8 mouse cellular contexts compared by ENCODE assay signal in genomic region chr1:87153776-87154500, GRCm38 (mm10). TPM values are rescaled to one million over a fixed set of nuclear protein-coding genes. Genes with fewer than 3 reads are reported as not detected.
DNase-seq lines count a peak whose midpoint lies in the region; ATAC-seq and TF ChIP-seq lines count a peak whose summit lies in the region.

No protein-coding gene starts in this region.

- no peak overlapping the region for H3K9ac ChIP-seq in heart, embryonic 14.5 days (ENCODE audit: low read length)
- peak overlapping the region; percentile 54 for H3K9ac ChIP-seq in ES-E14 (ENCODE audit: insufficient read depth, low read depth, low read length, poor library complexity, severe bottlenecking)
- no peak overlapping the region for H3K9ac ChIP-seq in midbrain, embryonic 11.5 days (ENCODE audit: low read length)

- no peak for ATAC-seq in heart, embryonic 14.5 days (ENCODE audit: insufficient number of reproducible peaks, insufficient read depth, low FRiP score, low read depth)
- no peak for ATAC-seq in midbrain, embryonic 11.5 days (ENCODE audit: low FRiP score)
- ATAC-seq in megakaryocyte progenitor cell, adult 5-6 weeks (replicated peaks; ENCODE audit: poor library complexity): no peak; the same call in 1 of the 2 replicates

- no peaks in the 10 kb centered on the region for H3K9me3 ChIP-seq in heart, embryonic 14.5 days (ENCODE audit: control insufficient read depth, low read length)
- no peaks in the 10 kb centered on the region for H3K9me3 ChIP-seq in ES-E14 (ENCODE audit: control insufficient read depth, insufficient read depth, low read depth, low read length)
- H3K9me3 ChIP-seq in hindbrain, embryonic 10.5 days: no peaks in the 10 kb centered on the region
- no peaks in the 10 kb centered on the region for H3K9me3 ChIP-seq in midbrain, embryonic 11.5 days (ENCODE audit: control insufficient read depth, low read length)

- H3K36me3 ChIP-seq in heart, embryonic 14.5 days (ENCODE audit: control insufficient read depth, insufficient read depth, low read length): no peaks in the 10 kb centered on the region
- H3K36me3 ChIP-seq in ES-E14 (ENCODE audit: control insufficient read depth, insufficient read depth, low read length, poor library complexity, severe bottlenecking): no peaks in the 10 kb centered on the region
- no peaks in the 10 kb centered on the region for H3K36me3 ChIP-seq in hindbrain, embryonic 10.5 days
- H3K36me3 ChIP-seq in midbrain, embryonic 11.5 days (ENCODE audit: control insufficient read depth, insufficient read depth, low read length): no peaks in the 10 kb centered on the region

- H3K27ac ChIP-seq in heart, embryonic 14.5 days (replicated peaks in 1 of 2; ENCODE audit: control insufficient read depth in 1 of 2, insufficient read depth in 1 of 2, low read depth in 2 of 2, low read length in 2 of 2): no peak overlapping the region
- H3K27ac ChIP-seq in ES-E14 (ENCODE audit: insufficient read depth, low read depth, low read length, poor library complexity, severe bottlenecking): no peak overlapping the region
- peak overlapping the region; percentile 18; the same call in 1 of the 2 replicates for H3K27ac ChIP-seq in hindbrain, embryonic 10.5 days
- no peak overlapping the region for H3K27ac ChIP-seq in midbrain, embryonic 11.5 days (ENCODE audit: low read depth, low read length)

- in situ Hi-C loops in ES-E14 (cut with MboI; ENCODE audit: low sequenced_read_pairs in 2 of 2, unreplicated experiment in 2 of 2): no loop called here

- 0 out of 4 replicates have a peak, but pooled peaks cover 0 to 5% of the 10 kb centered on the region in 2 experiments for H3K4me1 ChIP-seq in heart, embryonic 14.5 days (ENCODE audit: control insufficient read depth in 2 of 2, insufficient read depth in 2 of 2, low read length in 2 of 2)
- H3K4me1 ChIP-seq in ES-E14 (ENCODE audit: control insufficient read depth in 2 of 2, insufficient read depth in 2 of 2, low read length in 2 of 2, poor library complexity in 1 of 2): peaks cover 0 to 5% of the 10 kb centered on the region in 2 experiments; a peak in 1 of 4 replicates
- H3K4me1 ChIP-seq in hindbrain, embryonic 10.5 days (replicated peaks): peaks cover 51% of the 10 kb centered on the region
- peaks cover 7% of the 10 kb centered on the region; the same call in 1 of the 2 replicates for H3K4me1 ChIP-seq in midbrain, embryonic 11.5 days (ENCODE audit: control insufficient read depth, insufficient read depth, low read length)

- peaks cover 97% of the 10 kb centered on the region for H3K27me3 ChIP-seq in heart, embryonic 14.5 days (ENCODE audit: control insufficient read depth, insufficient read depth, low read length)
- peaks cover 100% of the 10 kb centered on the region for H3K27me3 ChIP-seq in hindbrain, embryonic 10.5 days (ENCODE audit: insufficient read depth, poor library complexity, severe bottlenecking)
- H3K27me3 ChIP-seq in midbrain, embryonic 11.5 days (ENCODE audit: control insufficient read depth, insufficient read depth, low read length): peaks cover 73% of the 10 kb centered on the region

- H3K4me3 ChIP-seq in heart, embryonic 14.5 days (ENCODE audit: control insufficient read depth in 1 of 2, insufficient read depth in 1 of 2, low read depth in 1 of 2, low read length in 2 of 2): peak overlapping the region; percentile 27 to 32
- peak overlapping the region; percentile 43 to 59 for H3K4me3 ChIP-seq in ES-E14 (ENCODE audit: insufficient read depth in 1 of 2, low read depth in 1 of 2, low read length in 2 of 2, poor library complexity in 1 of 2, severe bottlenecking in 1 of 2)
- H3K4me3 ChIP-seq in hindbrain, embryonic 10.5 days: peak overlapping the region; percentile 56
- peak overlapping the region; percentile 22 for H3K4me3 ChIP-seq in midbrain, embryonic 11.5 days (ENCODE audit: low read depth, low read length)

- WGBS in heart, embryonic 14.5 days: 2% methylated on average over 72 of the region's 72 CpGs
- WGBS in hindbrain, embryonic 10.5 days: under 1% methylated on average over 72 of the region's 72 CpGs
- 1% methylated on average over 71 of the region's 72 CpGs for WGBS in midbrain, embryonic 11.5 days

- intact Hi-C loops in heart, postnatal 10 days (cut with DNase I): no loop called here

- peak overlapping the region; percentile 56 for H3K4me2 ChIP-seq in heart, embryonic 14.5 days (ENCODE audit: low read length)
- peak overlapping the region; percentile 30 for H3K4me2 ChIP-seq in midbrain, embryonic 11.5 days

- DNase-seq in heart, postnatal 10 days: no peak
- DNase-seq in ES-E14 (ENCODE audit: low read depth, low spot score): no peak
- DNase-seq in hindbrain, embryonic 10.5 days (ENCODE audit: low spot score): peak; percentile 48
- peak; percentile 89 for DNase-seq in midbrain, embryonic 11.5 days (ENCODE audit: low spot score, missing footprints)
- DNase-seq in cerebellum, postnatal 4 days (ENCODE audit: low spot score in 2 of 2): no peak
- no peak for DNase-seq in frontal cortex, postnatal 14 days (ENCODE audit: low spot score in 2 of 2)

TF ChIP-seq in ES-E14, 5 proteins besides CTCF, POLR2A, EP300 and RAD21:
- TF ChIP-seq ZC3H11A (IDR thresholded peaks at IDR 0.05; ENCODE audit: borderline replicate concordance, low read depth, low read length) (no peak), MAFK (IDR thresholded peaks at IDR 0.05; ENCODE audit: insufficient read depth, low read depth, low read length) (no peak), ZNF384 (IDR thresholded peaks at IDR 0.05; ENCODE audit: low read depth, low read length) (no peak), CHD2 (IDR thresholded peaks at IDR 0.05; ENCODE audit: low read depth, low read length) (no peak)

RNA-seq across cellular contexts. Expression of gene Ecel1, which starts 2.4 kb away (rescaled TPM):
- polyA plus RNA-seq in heart, embryonic 14.5 days (2014; fragmentation: Nextera tagmentation; extraction: Ambion mirVana): 0.08 and 1.7 TPM in 2 replicates
- total RNA-seq in heart, postnatal 10 days (2021): not detected
- total RNA-seq in ES-E14 (2012; rRNA removed): 1.1 and 2.9 TPM in 2 replicates
- polyA plus RNA-seq in hindbrain, embryonic 10.5 days (2016; fragmentation: Nextera tagmentation; extraction: Ambion mirVana): 5.4 and 21.9 TPM in 2 replicates
- 2.7 and 3.1 TPM in 2 replicates for polyA plus RNA-seq in midbrain, embryonic 11.5 days (2014; fragmentation: Nextera tagmentation; extraction: Ambion mirVana)
- total RNA-seq in megakaryocyte progenitor cell, adult 5-6 weeks (2015): not detected in 2 replicates
- total RNA-seq in megakaryocyte progenitor cell, adult 5-6 weeks (2017): not detected in 2 replicates

RNA-seq across cellular contexts. Expression of gene Akp3, which starts 29.2 kb away (rescaled TPM):
- not detected in 2 replicates for polyA plus RNA-seq in heart, embryonic 14.5 days (2014; fragmentation: Nextera tagmentation; extraction: Ambion mirVana)
- not detected for total RNA-seq in heart, postnatal 10 days (2021)
- total RNA-seq in ES-E14 (2012; rRNA removed): not detected in 2 replicates
- polyA plus RNA-seq in hindbrain, embryonic 10.5 days (2016; fragmentation: Nextera tagmentation; extraction: Ambion mirVana): not detected in 2 replicates
- polyA plus RNA-seq in midbrain, embryonic 11.5 days (2014; fragmentation: Nextera tagmentation; extraction: Ambion mirVana): not detected in 2 replicates
- total RNA-seq in megakaryocyte progenitor cell, adult 5-6 weeks (2015): not detected in 2 replicates
- total RNA-seq in megakaryocyte progenitor cell, adult 5-6 weeks (2017): not detected in 2 replicates

RNA-seq across cellular contexts. Expression of gene Prss56, which starts 29.2 kb away (rescaled TPM):
- polyA plus RNA-seq in heart, embryonic 14.5 days (2014; fragmentation: Nextera tagmentation; extraction: Ambion mirVana): 0.09 TPM in 1 of 2 replicates, not detected in the other
- not detected for total RNA-seq in heart, postnatal 10 days (2021)
- 0.36 and 0.37 TPM in 2 replicates for total RNA-seq in ES-E14 (2012; rRNA removed)
- polyA plus RNA-seq in hindbrain, embryonic 10.5 days (2016; fragmentation: Nextera tagmentation; extraction: Ambion mirVana): 0.34 and 5.8 TPM in 2 replicates
- not detected in 2 replicates for polyA plus RNA-seq in midbrain, embryonic 11.5 days (2014; fragmentation: Nextera tagmentation; extraction: Ambion mirVana)
- not detected in 2 replicates for total RNA-seq in megakaryocyte progenitor cell, adult 5-6 weeks (2015)
- not detected in 2 replicates for total RNA-seq in megakaryocyte progenitor cell, adult 5-6 weeks (2017)

RNA-seq across cellular contexts. Expression of gene Chrnd, which starts 36.5 kb away (rescaled TPM):
- polyA plus RNA-seq in heart, embryonic 14.5 days (2014; fragmentation: Nextera tagmentation; extraction: Ambion mirVana): 0.08 TPM in 1 of 2 replicates, not detected in the other
- not detected for total RNA-seq in heart, postnatal 10 days (2021)
- total RNA-seq in ES-E14 (2012; rRNA removed): 0.13 TPM in 1 of 2 replicates, not detected in the other
- 0.10 TPM in 1 of 2 replicates, not detected in the other for polyA plus RNA-seq in hindbrain, embryonic 10.5 days (2016; fragmentation: Nextera tagmentation; extraction: Ambion mirVana)
- polyA plus RNA-seq in midbrain, embryonic 11.5 days (2014; fragmentation: Nextera tagmentation; extraction: Ambion mirVana): not detected in 2 replicates
- not detected in 2 replicates for total RNA-seq in megakaryocyte progenitor cell, adult 5-6 weeks (2015)
- total RNA-seq in megakaryocyte progenitor cell, adult 5-6 weeks (2017): not detected in 2 replicates

RNA-seq across cellular contexts. Expression of gene Chrng, which starts 50.5 kb away (rescaled TPM):
- 1.5 and 1.6 TPM in 2 replicates for polyA plus RNA-seq in heart, embryonic 14.5 days (2014; fragmentation: Nextera tagmentation; extraction: Ambion mirVana)
- not detected for total RNA-seq in heart, postnatal 10 days (2021)
- 0.13 and 0.16 TPM in 2 replicates for total RNA-seq in ES-E14 (2012; rRNA removed)
- polyA plus RNA-seq in hindbrain, embryonic 10.5 days (2016; fragmentation: Nextera tagmentation; extraction: Ambion mirVana): 0.37 and 1.3 TPM in 2 replicates
- polyA plus RNA-seq in midbrain, embryonic 11.5 days (2014; fragmentation: Nextera tagmentation; extraction: Ambion mirVana): not detected in 2 replicates
- total RNA-seq in megakaryocyte progenitor cell, adult 5-6 weeks (2015): not detected in 2 replicates
- total RNA-seq in megakaryocyte progenitor cell, adult 5-6 weeks (2017): not detected in 2 replicates

Comparison
In these comparisons a context has a peak if more than half of its experiments do, and no peak if none do; other contexts are left out.
1. DNase-seq: peak in hindbrain, embryonic 10.5 days (single experiment) and midbrain, embryonic 11.5 days (single experiment); none in heart, postnatal 10 days (0 of 2), ES-E14 (single experiment), cerebellum, postnatal 4 days (0 of 2) and frontal cortex, postnatal 14 days (0 of 2).
2. Peak in every context shown above with its lines, with median percentiles within 50 percentile points of each other: H3K4me3 ChIP-seq.